Mouse (Mus musculus) fat pad, adult 2 months (tissue): ENCODE data around the gene Myoz2.

Source experiments
- DNase-seq: peaks from one replicate; pipeline ENCODE4 v3.0.0-alpha.2; 2011; ENCODE audit warnings: low read depth, low spot score; ENCODE audit errors: extremely low read depth

Myoz2 gene

GRCm38 (mm10) chr3:123034752-123035151, at the start of gene Myoz2:
Gene Myoz2, minus strand, starts transcription at chr3:123035015.
- no peak for DNase-seq

- no peak for DNase-seq
These were observed 46.9 kb upstream of the Myoz2 start for GRCm38 (mm10) chr3:123081665-123082064.

GRCm38 (mm10) chr3:123080943-123081342, 46.1 kb upstream of the Myoz2 start:
- no peak for DNase-seq

GRCm38 (mm10) chr3:123080017-123080725, 45.4 kb upstream of the Myoz2 start:
- no peak for DNase-seq

- no peak for DNase-seq
These were observed 40.9 kb upstream of the Myoz2 start for GRCm38 (mm10) chr3:123075759-123076158.

GRCm38 (mm10) chr3:123075034-123075433, 40.2 kb upstream of the Myoz2 start:
- DNase-seq: no peak

- no peak for DNase-seq
These were observed 38.5 kb upstream of the Myoz2 start for GRCm38 (mm10) chr3:123073351-123073750.

- DNase-seq: no peak
These were observed 37.7 kb upstream of the Myoz2 start for GRCm38 (mm10) chr3:123072472-123072871.

GRCm38 (mm10) chr3:123070996-123071395, 36.2 kb upstream of the Myoz2 start:
- DNase-seq: no peak

- peak; percentile 85 for DNase-seq
These were observed 32.0 kb upstream of the Myoz2 start for GRCm38 (mm10) chr3:123066836-123067235.

- DNase-seq: no peak
These were observed 30.7 kb upstream of the Myoz2 start for GRCm38 (mm10) chr3:123065466-123065865.

GRCm38 (mm10) chr3:123064186-123064585, 29.4 kb upstream of the Myoz2 start:
- no peak for DNase-seq

- DNase-seq: no peak
These were observed 27.1 kb upstream of the Myoz2 start for GRCm38 (mm10) chr3:123061931-123062330.

GRCm38 (mm10) chr3:123058832-123059231, 24.0 kb upstream of the Myoz2 start:
- DNase-seq: no peak

- DNase-seq: no peak
These were observed 19.4 kb upstream of the Myoz2 start for GRCm38 (mm10) chr3:123054178-123054577.

- DNase-seq: no peak
These were observed 18.6 kb upstream of the Myoz2 start for GRCm38 (mm10) chr3:123053192-123053938.

- DNase-seq: no peak
These were observed 7.5 kb upstream of the Myoz2 start for GRCm38 (mm10) chr3:123042308-123042707.

- no peak for DNase-seq
These were observed 1.0 kb downstream of the Myoz2 start for GRCm38 (mm10) chr3:123033804-123034203.

GRCm38 (mm10) chr3:123025634-123026033, 9.2 kb downstream of the Myoz2 start:
- DNase-seq: no peak

- DNase-seq: peak; percentile 92
These were observed 10.2 kb downstream of the Myoz2 start for GRCm38 (mm10) chr3:123024496-123025234.

GRCm38 (mm10) chr3:123018792-123019191, 16.0 kb downstream of the Myoz2 start:
- DNase-seq: no peak

- DNase-seq: no peak
These were observed 21.3 kb downstream of the Myoz2 start for GRCm38 (mm10) chr3:123013476-123013875.
